Mouse (Mus musculus): Measurements from ENCODE around the gene Wrnip1. TPM values are rescaled to one million over a fixed set of nuclear protein-coding genes. Genes with fewer than 3 reads are reported as not detected.
"Not testable (repeated sequence)": the region's sequence is repeated elsewhere in the genome, so short reads cannot be mapped to it uniquely, and the experiment has no call there.

The Wrnip1 gene
- polyA plus RNA-seq, 1 experiment: 33.8 TPM

DNA sequence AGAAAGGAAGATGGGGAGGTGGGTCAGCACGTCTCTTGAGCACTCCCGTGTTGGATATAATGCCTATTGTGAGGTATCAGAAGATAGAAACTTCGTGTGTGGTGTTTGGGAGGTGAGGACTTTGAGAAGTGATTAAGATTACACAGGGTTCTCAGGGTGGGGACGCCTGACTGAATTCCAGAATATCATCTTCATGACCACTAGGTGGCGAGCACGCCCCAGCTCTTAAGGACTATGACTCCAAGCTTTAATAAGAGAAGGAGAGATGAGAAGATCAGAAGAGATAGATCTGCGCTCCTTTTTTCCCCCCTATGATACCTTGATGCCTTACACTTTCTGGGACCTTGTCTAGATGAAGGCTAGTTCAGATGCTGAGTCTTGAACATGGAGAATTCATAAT, 50.1 kb downstream of the Wrnip1 start:
- DNase-seq (ENCODE audit: low spot score): no peak

DNA sequence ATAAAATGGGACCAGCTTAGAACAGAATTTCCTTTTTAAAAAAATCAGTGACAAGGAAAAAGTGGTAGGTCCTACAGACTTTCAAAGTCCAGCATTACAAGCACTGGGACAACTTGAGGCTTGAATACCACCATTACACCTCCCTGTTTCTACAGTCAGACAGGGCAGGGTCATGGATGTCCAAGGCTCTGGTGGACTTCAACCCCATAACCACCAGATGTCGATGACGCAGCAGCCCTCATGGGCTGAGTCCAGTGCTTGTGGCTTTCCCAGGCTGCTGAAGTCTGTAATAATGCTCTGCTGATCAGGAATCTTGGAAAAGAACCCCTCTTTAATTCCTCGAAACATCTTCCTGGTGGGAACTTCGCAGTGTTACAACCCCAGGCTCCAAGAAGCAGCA, 50.7 kb downstream of the Wrnip1 start:
- DNase-seq (ENCODE audit: low spot score): no peak

DNA sequence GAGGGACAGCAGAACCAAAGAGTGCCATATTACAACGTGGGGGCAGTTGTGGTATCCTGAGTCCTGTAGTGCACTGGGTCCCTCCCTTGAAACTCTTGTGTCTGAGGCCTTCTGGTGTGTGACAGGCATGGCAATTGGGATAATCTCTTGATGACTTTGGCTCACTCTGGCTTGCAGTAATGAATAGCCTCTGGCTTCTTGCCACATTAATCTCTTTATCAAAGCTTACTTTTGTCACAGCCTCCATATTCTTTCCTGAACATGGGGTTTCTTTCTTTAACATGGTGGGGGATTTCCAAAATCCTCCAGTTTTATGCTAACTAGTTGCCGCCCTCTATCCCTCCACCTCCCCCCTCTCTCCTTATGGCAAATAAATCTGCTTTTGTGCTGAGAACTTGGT, 51.2 kb downstream of the Wrnip1 start:
- DNase-seq (ENCODE audit: low spot score): no peak

DNA sequence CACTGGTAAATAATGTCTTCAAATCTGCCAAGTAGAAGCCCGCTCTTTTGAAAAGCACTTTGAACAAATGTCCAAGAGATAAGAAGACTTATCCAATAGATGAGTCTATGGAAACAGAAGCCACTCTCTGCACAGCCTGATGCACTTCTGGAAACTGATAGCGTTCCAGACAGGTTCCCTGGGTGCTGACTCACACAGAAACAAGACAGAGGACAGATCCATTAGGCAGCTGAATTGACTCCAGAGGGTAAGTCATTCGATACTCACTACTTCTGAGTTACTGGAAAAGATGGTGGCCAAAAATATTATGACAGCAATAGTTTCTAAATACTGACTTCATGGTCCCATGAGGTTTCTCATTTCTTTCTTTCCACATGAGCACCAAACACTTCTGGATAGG, 59.0 kb downstream of the Wrnip1 start:
- no peak for DNase-seq (ENCODE audit: low spot score)

DNA sequence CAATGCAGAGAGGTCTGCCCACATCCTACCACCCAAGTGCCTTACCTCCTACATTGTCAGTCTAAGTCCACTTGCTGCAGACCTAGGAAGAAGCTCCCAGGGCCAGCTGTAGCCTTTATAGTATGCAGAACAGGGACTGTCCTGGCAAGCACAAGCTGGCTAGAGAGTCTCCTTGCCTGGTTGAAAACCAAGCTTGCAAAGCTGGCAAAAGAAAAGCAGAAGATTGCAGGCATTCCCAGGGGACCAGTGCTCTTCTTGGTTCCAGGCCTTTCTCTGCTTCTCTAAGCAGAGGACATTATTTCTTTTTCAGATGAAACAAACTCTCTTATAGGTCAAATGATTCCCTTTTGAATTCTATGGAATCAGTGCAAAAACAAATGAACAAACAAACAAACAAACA, 61.6 kb downstream of the Wrnip1 start:
- DNase-seq (ENCODE audit: low spot score): no peak

DNA sequence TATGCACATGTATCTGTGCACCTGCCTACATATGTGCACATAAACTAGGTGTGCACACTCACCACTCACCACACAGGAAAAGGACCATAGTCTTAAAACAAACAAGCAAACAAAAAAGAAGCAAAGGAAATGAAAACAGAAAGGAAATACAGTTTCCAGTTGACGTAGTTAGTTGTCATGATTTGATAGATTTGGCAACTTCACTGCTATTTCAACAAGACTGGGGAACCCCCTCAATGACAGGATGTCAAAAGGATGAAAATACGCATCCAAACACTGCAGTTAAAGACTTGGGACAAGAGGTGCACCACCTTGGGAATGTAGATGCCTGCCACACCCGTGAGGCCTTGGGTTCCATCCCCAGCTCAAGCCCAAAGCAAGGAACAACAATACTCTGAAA, 62.7 kb downstream of the Wrnip1 start:
- DNase-seq (ENCODE audit: low spot score): not testable (repeated sequence)

DNA sequence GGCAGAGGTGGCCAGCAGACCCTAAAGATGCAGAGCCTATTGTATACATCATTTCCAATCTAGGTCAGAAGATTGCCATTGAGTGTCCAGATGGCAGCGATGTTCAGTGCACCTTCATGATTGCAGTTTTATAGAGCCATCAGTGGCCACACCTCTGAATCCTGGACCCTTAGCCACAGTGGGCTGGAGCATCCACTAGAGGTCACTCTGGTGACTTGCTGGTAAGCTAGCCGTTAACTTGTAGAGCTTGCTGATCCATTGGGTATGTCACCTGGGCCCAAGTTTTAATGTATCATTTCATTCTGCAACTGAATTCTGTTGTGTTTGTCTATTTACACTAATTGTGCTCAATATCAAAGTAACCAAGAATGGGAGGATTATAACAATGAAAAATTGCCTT, 63.8 kb downstream of the Wrnip1 start:
- DNase-seq (ENCODE audit: low spot score): no peak

DNA sequence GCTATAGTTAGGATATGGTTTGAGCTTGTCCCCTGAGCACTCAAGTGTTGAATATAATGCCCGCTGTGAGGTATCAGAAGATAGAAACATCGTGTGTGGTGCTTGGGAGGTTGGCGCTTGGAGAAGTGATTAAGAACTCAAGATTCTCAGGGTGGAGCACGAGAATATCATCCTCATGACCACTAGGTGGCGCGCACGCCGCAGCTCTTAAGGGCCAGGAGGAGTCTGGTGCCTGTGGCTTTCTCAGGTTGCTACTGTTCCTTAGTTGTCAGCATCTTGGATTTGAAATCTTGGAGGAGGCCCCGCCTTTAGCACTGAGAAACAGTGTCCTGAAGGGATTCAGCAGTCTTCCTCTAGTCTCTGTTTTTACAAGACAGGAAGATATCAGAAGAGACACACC, 64.6 kb downstream of the Wrnip1 start:
- peak; percentile 45 for DNase-seq (ENCODE audit: low spot score)

DNA sequence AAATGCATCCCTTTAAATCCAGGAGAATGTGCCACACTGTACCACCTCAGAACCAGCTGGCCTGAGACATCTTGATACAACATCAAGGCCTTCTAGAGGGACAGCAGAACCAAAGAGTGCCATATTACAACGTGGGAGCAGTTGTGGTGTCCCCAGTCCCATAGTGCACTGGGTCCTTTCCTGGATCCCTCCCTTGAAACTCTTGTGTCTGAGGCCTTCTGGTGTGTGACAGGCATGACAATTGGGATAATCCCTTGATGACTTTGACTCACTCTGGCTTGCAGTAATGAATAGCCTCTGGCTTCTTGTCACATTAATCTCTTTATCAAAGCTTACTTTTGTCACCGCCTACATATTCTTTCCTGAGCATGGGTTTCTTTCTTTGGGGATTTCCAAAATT, 65.2 kb downstream of the Wrnip1 start:
- DNase-seq (ENCODE audit: low spot score): no peak

DNA sequence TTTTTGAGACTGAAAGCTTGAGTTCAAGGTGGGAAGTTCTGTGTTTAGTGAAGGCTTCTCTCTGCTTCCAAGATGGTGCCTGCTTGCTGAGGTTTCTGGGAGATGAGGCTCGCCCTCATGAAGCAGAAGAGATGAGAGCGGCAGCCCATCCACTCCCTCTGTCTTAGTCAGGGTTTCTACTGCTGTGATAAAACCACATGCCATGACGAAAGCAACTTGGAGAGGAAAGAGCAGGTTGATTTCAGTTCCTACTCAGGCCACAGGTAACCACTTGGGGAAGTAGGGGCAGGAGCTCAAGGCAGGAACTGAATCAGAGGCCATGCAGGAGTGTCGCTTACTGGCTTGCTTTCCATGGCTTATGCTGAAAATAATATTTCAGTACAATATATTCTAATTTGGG, 66.4 kb downstream of the Wrnip1 start:
- DNase-seq (ENCODE audit: low spot score): not testable (repeated sequence)

DNA sequence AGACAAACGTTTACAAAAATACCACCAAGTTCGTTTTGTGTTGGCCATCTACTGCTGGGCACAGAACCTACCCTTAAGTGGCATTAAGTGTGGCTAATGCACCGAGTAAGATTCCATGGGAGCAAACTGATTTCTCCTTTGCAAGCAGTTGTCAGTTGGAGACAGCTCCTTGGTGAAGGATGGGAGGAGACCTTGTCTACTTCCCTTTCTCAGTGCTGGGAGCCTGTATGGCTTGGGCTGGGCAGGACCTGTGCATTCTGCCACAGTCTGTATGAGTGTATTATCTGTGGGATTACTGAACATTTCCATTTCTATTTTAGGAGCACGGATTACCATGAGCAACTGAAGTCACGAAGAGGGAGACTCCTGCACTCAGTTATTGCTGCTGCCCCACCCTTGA, 67.0 kb downstream of the Wrnip1 start:
- DNase-seq (ENCODE audit: low spot score): no peak

Other genes starting within 250 kb of the Wrnip1 start
- 0.01 and 0.04 TPM in 2 replicates for gene Mylk4, start 18.1 kb upstream of the Wrnip1 start, polyA plus RNA-seq (2012; rRNA removed)
- gene D930007J09Rik, start 811 bp downstream of the Wrnip1 start, polyA plus RNA-seq (2012; rRNA removed): not detected in 2 replicates
- 14.6 and 18.0 TPM in 2 replicates for gene Serpinb1a, start 49.1 kb downstream of the Wrnip1 start, polyA plus RNA-seq (2012; rRNA removed)
- gene Serpinb1c, start 96.2 kb downstream of the Wrnip1 start, polyA plus RNA-seq (2012; rRNA removed): 0.38 and 0.45 TPM in 2 replicates
- 15.0 and 22.1 TPM in 2 replicates for gene Serpinb6b, start 163.2 kb downstream of the Wrnip1 start, polyA plus RNA-seq (2012; rRNA removed)
- 19.2 and 19.5 TPM in 2 replicates for gene Serpinb9, start 201.2 kb downstream of the Wrnip1 start, polyA plus RNA-seq (2012; rRNA removed)
- 0.50 and 0.78 TPM in 2 replicates for gene Serpinb9b, start 225.4 kb downstream of the Wrnip1 start, polyA plus RNA-seq (2012; rRNA removed)

Measured in urinary bladder, adult 2 months (tissue).